Mouse (Mus musculus) cerebellum, adult 2 months (tissue): ENCODE results near the gene Tmco3. TPM values are rescaled to one million over a fixed set of nuclear protein-coding genes. Genes with fewer than 3 reads are reported as not detected.

Source experiments
- DNase-seq, 2 experiments: peaks; one replicate each; pipeline ENCODE4 v3.0.0; 2021
- H3K27ac ChIP-seq: fragments of 200-500 bp; 2 replicates; pipeline ENCODE4 v1.5.1; 2012; ENCODE audit warnings: low read length, control low read depth, inconsistent platforms; ENCODE audit not compliant: insufficient read depth
- H3K27me3 ChIP-seq: fragments of 200-500 bp; 2 replicates; pipeline ENCODE4 v1.6.1; 2012; ENCODE audit warnings: inconsistent platforms, mild to moderate bottlenecking, low read length, moderate library complexity; ENCODE audit not compliant: control insufficient read depth, insufficient read depth
- H3K4me1 ChIP-seq: fragments of 200-500 bp; 2 replicates; pipeline ENCODE4 v1.6.1; 2011; ENCODE audit warnings: low read length; ENCODE audit not compliant: control insufficient read depth, insufficient read depth
- H3K4me3 ChIP-seq: fragments of 200-500 bp; replicated peaks from 2 replicates; pipeline ENCODE3; 2011; ENCODE audit warnings: mild to moderate bottlenecking, low read depth, low read length, control low read depth; ENCODE audit not compliant: insufficient read depth
- CTCF ChIP-seq: fragments of 200-500 bp; IDR thresholded peaks from 2 replicates; pipeline ENCODE4 v1.5.1; 2011; ENCODE audit warnings: low read depth, mild to moderate bottlenecking, control low read depth, low read length, moderate library complexity, borderline replicate concordance; ENCODE audit not compliant: insufficient read depth
- POLR2A ChIP-seq: fragments of 200-500 bp; IDR thresholded peaks from 2 replicates; pipeline ENCODE4 v1.6.1; 2011; ENCODE audit warnings: low read length, control low read depth, borderline replicate concordance; ENCODE audit not compliant: insufficient read depth
- WGBS: fragments of 180-500 bp; shearing (Covaris S2); methylation state at CpG from one replicate; pipeline ENCODE4 v1.1.7; 2018; 5-methylcytosine and 5-hydroxymethylcytosine counted together
- polyA plus RNA-seq: library from polyadenylated mRNA; depleted of rRNA; stranded (reverse); fragments of >200 nt; gene quantifications from 2 replicates; pipeline ENCODE4 v1.2.3, GENCODE M21; 2012; rRNA removed

The Tmco3 gene
- 46.9 and 55.2 TPM in 2 replicates for polyA plus RNA-seq

DNA sequence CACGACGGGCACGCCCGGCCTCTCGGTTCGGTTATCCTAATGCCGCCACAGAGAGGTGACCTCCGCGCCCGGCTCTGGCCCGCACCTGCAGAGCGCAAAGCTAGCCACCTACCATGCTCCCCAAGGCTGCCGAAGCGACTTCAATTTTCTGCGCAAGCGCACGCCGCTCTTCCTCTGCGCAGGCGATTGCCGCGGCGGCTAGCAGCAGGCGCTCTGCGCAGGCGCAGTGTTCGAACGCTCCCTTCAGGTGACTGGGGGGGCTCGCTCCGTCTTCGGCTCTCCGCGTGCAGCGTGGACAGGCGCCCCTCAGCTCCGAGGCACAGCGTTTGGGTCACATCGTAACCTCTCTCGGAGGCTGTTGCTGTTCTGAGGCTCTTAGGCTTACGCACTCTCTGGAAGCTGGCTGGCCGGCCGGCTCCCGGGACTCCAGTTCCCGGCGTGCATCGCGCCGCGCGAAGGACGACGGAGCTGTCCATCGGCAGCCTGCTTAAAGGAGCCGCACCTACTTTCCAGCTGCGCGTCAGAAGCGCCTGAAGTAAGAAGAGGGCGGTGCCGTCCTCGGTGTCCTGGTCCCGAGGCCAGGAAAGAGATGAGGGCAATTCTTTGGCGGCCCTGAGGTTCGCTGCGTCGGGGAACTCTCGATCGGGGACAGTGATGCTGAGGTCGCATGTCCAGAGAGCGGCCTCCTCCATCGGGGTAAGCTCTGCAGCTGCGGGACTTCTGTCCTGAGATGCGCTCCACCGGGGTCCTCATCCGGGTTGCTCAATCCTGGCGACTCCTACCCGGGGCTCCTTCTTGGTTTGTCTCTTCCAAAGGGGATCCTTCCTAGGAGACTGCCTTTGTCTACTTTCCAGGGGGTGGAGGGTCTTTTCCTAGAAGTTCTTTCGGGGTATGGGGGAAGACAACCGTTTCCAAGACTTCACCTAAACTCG, at the start of gene Tmco3, which contains the start of gene Dcun1d2:
Tmco3 (plus strand) TSS at position 499 of the 932 bp plus-strand sequence.
Dcun1d2 (minus strand) TSS at position 440 of the 932 bp plus-strand sequence.
- no peak for TF ChIP-seq CTCF
- peak; percentile 87 for TF ChIP-seq POLR2A
- WGBS: under 1% methylated on average over 79 of the region's 79 CpGs

DNA sequence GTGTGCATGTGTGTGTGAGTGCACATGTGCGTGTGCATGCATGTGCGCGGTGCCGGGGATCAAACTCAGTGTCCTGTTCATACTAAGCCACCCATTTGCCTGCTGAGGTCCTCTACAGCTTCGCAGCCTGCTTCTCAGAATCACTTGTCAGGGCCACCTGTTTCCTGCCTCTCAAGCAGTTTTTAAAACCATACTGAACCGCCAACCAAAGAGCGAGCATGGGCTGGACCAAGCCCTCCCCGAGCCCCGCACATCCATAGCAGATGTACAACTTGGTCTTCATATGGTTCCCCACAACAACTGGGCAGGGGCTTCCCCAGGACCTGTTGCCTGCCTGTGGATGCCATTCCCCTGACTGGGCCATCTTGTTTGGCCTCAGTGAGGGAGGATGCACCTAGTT, 47.9 kb upstream of the Tmco3 start:
- TF ChIP-seq POLR2A: no peak
- Histone ChIP-seq H3K4me1 (no peaks in the 10 kb centered on the region; the same call in 1 of the 2 replicates), H3K27me3 (no peaks in the 10 kb centered on the region), H3K27ac (no peak overlapping the region), H3K4me3 (no peak overlapping the region)
- WGBS: 82% methylated on average over 9 of the region's 9 CpGs
- DNase-seq: no peak

More for the DNA sequence above, at the start of gene Tmco3, which contains the start of gene Dcun1d2:
- no peaks in the 10 kb centered on the region for H3K27me3 ChIP-seq
- peak within 1 kb of the TSS; percentile 91 for H3K4me3 ChIP-seq
- H3K4me1 ChIP-seq: no peaks in the 10 kb centered on the region
- H3K27ac ChIP-seq: peak within 1 kb of the TSS; percentile 99
- DNase-seq: peak; percentile 97 to 98

DNA sequence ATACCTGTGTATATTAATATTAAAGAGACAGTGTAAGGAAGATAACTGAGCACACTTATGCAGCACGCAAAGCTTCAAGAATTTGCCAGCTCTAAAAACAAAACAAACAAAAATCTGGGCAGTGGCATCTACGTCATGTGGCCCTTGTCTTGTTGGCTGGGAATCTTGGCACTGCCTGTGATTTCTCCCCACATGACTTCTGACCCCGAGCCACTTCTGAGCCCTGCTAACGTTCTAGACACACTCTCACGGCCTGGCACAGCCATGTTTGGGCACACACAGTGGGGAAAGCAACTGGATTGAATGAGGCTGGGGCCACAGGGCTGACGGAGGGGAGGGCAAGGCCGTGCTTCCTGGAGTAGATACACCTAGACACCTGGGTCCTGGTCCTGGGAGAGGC, 47.3 kb upstream of the Tmco3 start:
- DNase-seq: no peak
- no peak overlapping the region for H3K4me3 ChIP-seq
- H3K27me3 ChIP-seq: no peaks in the 10 kb centered on the region
- H3K27ac ChIP-seq: no peak overlapping the region
- 47% methylated on average over 7 of the region's 7 CpGs for WGBS
- H3K4me1 ChIP-seq: no peaks in the 10 kb centered on the region; the same call in 1 of the 2 replicates
- TF ChIP-seq CTCF (no peak), POLR2A (no peak)

DNA sequence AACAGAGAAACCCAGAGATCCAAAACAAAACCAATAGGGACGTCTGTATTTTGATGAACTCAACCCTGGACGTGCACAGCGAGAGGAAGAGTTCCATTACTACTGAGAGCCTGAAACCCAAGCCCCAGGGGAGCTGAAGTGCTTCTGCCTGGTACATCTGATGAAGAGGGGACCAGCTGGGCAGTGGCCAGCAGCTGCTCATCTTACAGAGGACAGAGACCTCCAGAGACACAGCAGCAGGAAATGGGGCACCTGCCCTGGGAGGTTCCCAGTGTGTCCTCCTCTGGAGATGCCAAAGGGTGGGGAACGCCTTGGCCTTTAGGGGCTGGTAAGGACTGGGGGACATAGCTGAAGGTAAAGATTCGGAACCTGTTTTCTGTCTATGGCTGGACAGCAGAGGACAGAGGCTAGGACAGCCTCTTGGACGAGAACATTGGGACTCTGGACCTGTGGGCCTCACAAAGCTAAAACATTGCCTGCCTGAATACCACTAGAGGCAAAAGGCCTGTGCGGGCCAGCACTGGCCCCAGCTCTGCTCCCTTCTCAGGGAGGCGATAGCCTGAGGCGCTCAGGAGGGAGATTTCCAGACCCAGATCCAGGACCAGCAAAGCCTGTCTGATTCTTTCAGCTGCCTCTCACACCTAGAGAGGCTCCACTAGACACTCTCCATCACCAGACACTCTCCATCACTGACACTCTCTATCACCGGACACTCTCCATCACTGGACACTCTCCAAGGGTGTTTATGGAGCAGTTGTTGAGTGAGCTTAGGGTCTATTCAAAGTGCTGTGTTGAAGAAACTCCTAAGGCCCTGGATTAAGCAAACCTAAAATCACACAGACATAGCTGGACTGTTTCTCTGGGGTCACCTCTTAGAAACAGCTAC, 44.8 kb upstream of the Tmco3 start:
- DNase-seq: no peak
- TF ChIP-seq CTCF (no peak), POLR2A (no peak)
- H3K27ac ChIP-seq: no peak overlapping the region
- no peak overlapping the region for H3K4me3 ChIP-seq
- H3K27me3 ChIP-seq: no peaks in the 10 kb centered on the region
- no peaks in the 10 kb centered on the region; the same call in 1 of the 2 replicates for H3K4me1 ChIP-seq
- WGBS: 77% methylated on average over 10 of the region's 10 CpGs

DNA sequence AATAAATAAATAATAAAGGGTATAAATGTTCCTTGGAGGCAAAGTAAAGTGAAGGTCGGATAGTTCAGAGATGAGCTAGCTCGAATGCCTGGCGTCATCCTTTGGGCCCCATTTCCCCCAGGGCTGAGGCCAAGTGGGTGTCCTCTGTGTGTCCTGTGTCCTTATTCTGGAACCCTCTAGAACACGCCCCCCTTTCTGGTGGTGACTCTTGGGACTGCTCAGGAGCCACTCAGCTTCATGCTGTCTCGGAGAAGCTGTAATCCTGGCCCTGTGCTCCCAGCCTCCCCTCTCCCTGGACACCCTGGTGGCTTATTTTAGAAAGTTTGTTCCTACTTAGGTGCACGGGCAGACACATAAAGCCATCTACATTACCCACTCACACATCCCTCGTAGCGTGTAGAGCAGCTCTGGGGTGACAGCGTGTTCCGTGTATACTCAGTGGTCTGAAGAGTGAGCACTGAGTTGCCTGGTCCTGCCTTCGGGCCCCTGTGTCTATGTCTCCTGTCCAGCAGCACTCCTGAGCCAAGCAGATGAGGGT, 43.6 kb upstream of the Tmco3 start:
- H3K27me3 ChIP-seq: no peaks in the 10 kb centered on the region
- no peak overlapping the region for H3K4me3 ChIP-seq

DNA sequence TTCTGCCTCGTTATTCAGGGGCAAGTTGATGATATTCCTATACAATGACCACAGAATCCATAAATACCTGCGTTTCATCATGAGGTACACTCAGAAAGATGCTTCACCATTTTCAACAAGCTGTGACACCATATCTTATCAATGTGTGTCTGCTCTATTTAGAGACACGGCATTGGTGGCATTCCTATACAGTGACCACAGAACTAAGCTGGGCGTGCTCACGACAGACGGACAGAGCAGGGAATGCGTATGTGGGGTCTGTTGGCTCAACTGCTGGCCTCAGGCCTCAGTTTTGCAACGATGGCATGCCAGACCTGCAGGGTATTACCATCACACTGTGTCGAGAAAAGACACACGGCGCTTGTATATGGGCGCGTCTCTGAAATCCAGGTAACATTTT, 35.2 kb upstream of the Tmco3 start:
- DNase-seq: no peak
- 87% methylated on average over 13 of the region's 13 CpGs for WGBS
- Histone ChIP-seq H3K27me3 (no peaks in the 10 kb centered on the region), H3K4me1 (peaks cover 6% of the 10 kb centered on the region; the same call in 1 of the 2 replicates), H3K4me3 (no peak overlapping the region), H3K27ac (no peak overlapping the region)
- TF ChIP-seq CTCF (no peak), POLR2A (no peak)

More for the DNA sequence above, 43.6 kb upstream of the Tmco3 start:
- TF ChIP-seq CTCF (no peak), POLR2A (no peak)
- DNase-seq: no peak
- WGBS: 87% methylated on average over 11 of the region's 11 CpGs
- H3K27ac ChIP-seq: no peak overlapping the region
- H3K4me1 ChIP-seq: no peaks in the 10 kb centered on the region; the same call in 1 of the 2 replicates

DNA sequence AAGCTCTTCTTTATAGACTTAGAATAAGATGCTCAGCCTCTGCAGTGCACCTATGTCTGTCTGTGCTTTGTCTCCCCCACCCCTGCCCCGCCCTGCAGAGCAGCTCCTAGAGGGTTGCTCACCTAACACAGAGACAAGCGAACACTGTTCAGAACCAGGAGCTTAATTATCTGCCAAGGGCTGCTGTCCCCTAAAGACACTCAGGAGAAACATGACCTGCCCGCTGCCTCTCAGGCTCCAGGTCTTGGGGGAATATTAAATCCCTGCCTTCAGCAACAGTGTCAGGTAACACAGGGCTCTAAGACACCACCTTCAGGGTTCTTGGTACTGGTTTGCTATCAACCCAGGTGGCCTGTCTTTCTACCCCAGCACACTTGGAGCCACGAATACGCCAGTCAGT, 34.6 kb upstream of the Tmco3 start:
- no peaks in the 10 kb centered on the region for H3K27me3 ChIP-seq
- H3K27ac ChIP-seq: no peak overlapping the region
- no peak for DNase-seq
- peaks cover 6% of the 10 kb centered on the region; the same call in 1 of the 2 replicates for H3K4me1 ChIP-seq
- 79% methylated on average over 5 of the region's 5 CpGs for WGBS
- no peak for TF ChIP-seq POLR2A
- TF ChIP-seq CTCF: no peak
- no peak overlapping the region for H3K4me3 ChIP-seq
